Mouse (Mus musculus) testis, postnatal 10 days (tissue): Measurements from ENCODE around the gene Parp11.

ENCODE experiments used
- DNase-seq: peaks from one replicate; pipeline ENCODE4 v3.0.0; 2021; ENCODE audit warnings: low spot score

The Parp11 gene

GRCm38 (mm10) chr6:127448869-127449268 is 2.2 kb downstream of the Parp11 start:
- DNase-seq, result no peak

GRCm38 (mm10) chr6:127449531-127450422 is 3.1 kb downstream of the Parp11 start:
- DNase-seq, result no peak

- peak; percentile 96 for DNase-seq
Measured at GRCm38 (mm10) chr6:127453407-127454343, 7.0 kb downstream of the Parp11 start.

- no peak for DNase-seq
Measured at GRCm38 (mm10) chr6:127454344-127454707, 7.7 kb downstream of the Parp11 start.

- DNase-seq, result no peak
Measured at GRCm38 (mm10) chr6:127454809-127455208, 8.2 kb downstream of the Parp11 start.

GRCm38 (mm10) chr6:127455440-127455839 is 8.8 kb downstream of the Parp11 start:
- no peak for DNase-seq

- no peak for DNase-seq
Measured at GRCm38 (mm10) chr6:127456769-127457168, 10.1 kb downstream of the Parp11 start.

GRCm38 (mm10) chr6:127459776-127460175 is 13.1 kb downstream of the Parp11 start:
- no peak for DNase-seq

- DNase-seq, result no peak
Measured at GRCm38 (mm10) chr6:127461491-127461890, 14.9 kb downstream of the Parp11 start.

- DNase-seq, result no peak
Measured at GRCm38 (mm10) chr6:127462251-127462650, 15.6 kb downstream of the Parp11 start.

- DNase-seq, result no peak
Measured at GRCm38 (mm10) chr6:127463273-127464001, 16.8 kb downstream of the Parp11 start.

- no peak for DNase-seq
Measured at GRCm38 (mm10) chr6:127464523-127464922, 17.9 kb downstream of the Parp11 start.

GRCm38 (mm10) chr6:127466749-127467310 is 20.2 kb downstream of the Parp11 start:
- DNase-seq, result no peak

- DNase-seq, result no peak
Measured at GRCm38 (mm10) chr6:127472078-127472477, 25.4 kb downstream of the Parp11 start.

- DNase-seq, result no peak
Measured at GRCm38 (mm10) chr6:127473961-127474360, 27.3 kb downstream of the Parp11 start.

GRCm38 (mm10) chr6:127475231-127475630 is 28.6 kb downstream of the Parp11 start:
- no peak for DNase-seq

GRCm38 (mm10) chr6:127491046-127491445 is 44.4 kb downstream of the Parp11 start:
- DNase-seq, result no peak

- peak; percentile 19 for DNase-seq
Measured at GRCm38 (mm10) chr6:127492561-127492960, 45.9 kb downstream of the Parp11 start.

GRCm38 (mm10) chr6:127493750-127494149 is 47.1 kb downstream of the Parp11 start:
- peak; percentile 56 for DNase-seq

- DNase-seq, result peak; percentile 34
Measured at GRCm38 (mm10) chr6:127494357-127494756, 47.7 kb downstream of the Parp11 start.

- no peak for DNase-seq
Measured at GRCm38 (mm10) chr6:127495251-127495650, 48.6 kb downstream of the Parp11 start.

GRCm38 (mm10) chr6:127495876-127496275 is 49.2 kb downstream of the Parp11 start:
- DNase-seq, result peak; percentile 35
